Mouse (Mus musculus): ENCODE measurements at regions not wholly inside any gene's neighbourhood (a gene's known extent, or its start where the extent isn't known, plus 50 kb on each side); places are given as distances from the start of the nearest gene placed in this dataset.

- H3K27me3 ChIP-seq (ENCODE audit: control insufficient read depth in 1 of 2, insufficient read depth in 2 of 2, low read length in 2 of 2), result no peaks in the 10 kb centered on the region
- H3K9me3 ChIP-seq (replicated peaks; ENCODE audit: insufficient read depth, low read length), result no peaks in the 10 kb centered on the region
- H3K4me1 ChIP-seq (ENCODE audit: control insufficient read depth in 1 of 2, insufficient read depth in 2 of 2, low read length in 2 of 2), result no peaks in the 10 kb centered on the region
- DNase-seq (ENCODE audit: low read depth, low spot score), result no peak
- H3K4me3 ChIP-seq (ENCODE audit: control insufficient read depth in 1 of 2, insufficient read depth in 1 of 2, low read depth in 2 of 2, low read length in 2 of 2), result no peak overlapping the region
- H3K79me2 ChIP-seq (ENCODE audit: control insufficient read depth, insufficient read depth, low read length, poor library complexity), result no peaks in the 10 kb centered on the region
- no peak overlapping the region for H3K9ac ChIP-seq (ENCODE audit: control insufficient read depth, low read depth, low read length, poor library complexity, severe bottlenecking)
- TF ChIP-seq POLR2AphosphoS2 (IDR thresholded peaks at IDR 0.05; ENCODE audit: low read length) (no peak), POLR2A (IDR thresholded peaks at IDR 0.05; ENCODE audit: control insufficient read depth in 1 of 2, insufficient read depth in 1 of 2, low read depth in 1 of 2, low read length in 2 of 2, poor library complexity in 1 of 2) (no peak), TBP (IDR thresholded peaks at IDR 0.05; ENCODE audit: low read depth, low read length) (no peak), MAZ (IDR thresholded peaks at IDR 0.05; ENCODE audit: low read depth, low read length) (no peak), NRF1 (IDR thresholded peaks at IDR 0.05; ENCODE audit: insufficient read depth, low read depth, low read length, poor library complexity, severe bottlenecking) (no peak), SIN3A (IDR thresholded peaks at IDR 0.05; ENCODE audit: low read length) (no peak), TAL1 (IDR thresholded peaks at IDR 0.05; ENCODE audit: low read length) (no peak)
- H3K27ac ChIP-seq (ENCODE audit: control insufficient read depth, low read depth, low read length), result no peak overlapping the region
- H3K36me3 ChIP-seq (ENCODE audit: control insufficient read depth in 1 of 2, insufficient read depth in 2 of 2, low read length in 2 of 2), result no peaks in the 10 kb centered on the region
These were observed 596.7 kb downstream of the Tlr4 start for GRCm38 (mm10) chr4:67424064-67424463.

- Histone ChIP-seq H3K79me2 (ENCODE audit: control insufficient read depth, insufficient read depth, low read length, poor library complexity) (no peaks in the 10 kb centered on the region), H3K9ac (ENCODE audit: control insufficient read depth, low read depth, low read length, poor library complexity, severe bottlenecking) (no peak overlapping the region), H3K36me3 (ENCODE audit: control insufficient read depth in 1 of 2, insufficient read depth in 2 of 2, low read length in 2 of 2) (no peaks in the 10 kb centered on the region), H3K9me3 (replicated peaks; ENCODE audit: insufficient read depth, low read length) (no peaks in the 10 kb centered on the region), H3K4me1 (ENCODE audit: control insufficient read depth in 1 of 2, insufficient read depth in 2 of 2, low read length in 2 of 2) (no peaks in the 10 kb centered on the region), H3K27ac (ENCODE audit: control insufficient read depth, low read depth, low read length) (no peak overlapping the region), H3K4me3 (ENCODE audit: control insufficient read depth in 1 of 2, insufficient read depth in 1 of 2, low read depth in 2 of 2, low read length in 2 of 2) (no peak overlapping the region), H3K27me3 (ENCODE audit: control insufficient read depth in 1 of 2, insufficient read depth in 2 of 2, low read length in 2 of 2) (no peaks in the 10 kb centered on the region)
- TF ChIP-seq MAFK (IDR thresholded peaks at IDR 0.05; ENCODE audit: borderline replicate concordance, low read depth, low read length), result no peak
- TF ChIP-seq JUND (IDR thresholded peaks at IDR 0.05; ENCODE audit: low read depth, low read length), result no peak
- no peak for TF ChIP-seq CHD1 (IDR thresholded peaks at IDR 0.05; ENCODE audit: low read depth, low read length)
- no peak for DNase-seq (ENCODE audit: low read depth, low spot score)
These were observed 598.3 kb downstream of the Tlr4 start for GRCm38 (mm10) chr4:67425712-67426111.

GRCm38 (mm10) chr4:67447835-67448234 is 620.5 kb downstream of the Tlr4 start:
- DNase-seq (ENCODE audit: low read depth, low spot score), result no peak
- Histone ChIP-seq H3K9me3 (replicated peaks; ENCODE audit: insufficient read depth, low read length) (no peaks in the 10 kb centered on the region), H3K79me2 (ENCODE audit: control insufficient read depth, insufficient read depth, low read length, poor library complexity) (no peaks in the 10 kb centered on the region), H3K27ac (ENCODE audit: control insufficient read depth, low read depth, low read length) (no peak overlapping the region), H3K36me3 (ENCODE audit: control insufficient read depth in 1 of 2, insufficient read depth in 2 of 2, low read length in 2 of 2) (no peaks in the 10 kb centered on the region), H3K27me3 (ENCODE audit: control insufficient read depth in 1 of 2, insufficient read depth in 2 of 2, low read length in 2 of 2) (no peaks in the 10 kb centered on the region), H3K4me1 (ENCODE audit: control insufficient read depth in 1 of 2, insufficient read depth in 2 of 2, low read length in 2 of 2) (no peaks in the 10 kb centered on the region), H3K9ac (ENCODE audit: control insufficient read depth, low read depth, low read length, poor library complexity, severe bottlenecking) (no peak overlapping the region), H3K4me3 (ENCODE audit: control insufficient read depth in 1 of 2, insufficient read depth in 1 of 2, low read depth in 2 of 2, low read length in 2 of 2) (no peak overlapping the region)
- no peak for TF ChIP-seq POLR2AphosphoS2 (IDR thresholded peaks at IDR 0.05; ENCODE audit: low read length)
- no peak for TF ChIP-seq JUND (IDR thresholded peaks at IDR 0.05; ENCODE audit: low read depth, low read length)
- no peak for TF ChIP-seq CHD2 (IDR thresholded peaks at IDR 0.05; ENCODE audit: low read length)
- no peak for TF ChIP-seq HCFC1 (IDR thresholded peaks at IDR 0.05; ENCODE audit: low read depth, low read length)
- no peak for TF ChIP-seq MAX (IDR thresholded peaks at IDR 0.05; ENCODE audit: low read length)
- TF ChIP-seq MEF2A (IDR thresholded peaks at IDR 0.05; ENCODE audit: extremely low read depth, insufficient replicate concordance, low read depth, low read length, poor library complexity, severe bottlenecking), result no peak
- TF ChIP-seq ZC3H11A (IDR thresholded peaks at IDR 0.05; ENCODE audit: low read depth, low read length), result no peak
- TF ChIP-seq SMC3 (IDR thresholded peaks at IDR 0.05; ENCODE audit: low read depth, low read length), result no peak
- TF ChIP-seq MYB (IDR thresholded peaks at IDR 0.05; ENCODE audit: low read depth, low read length), result no peak
- no peak for TF ChIP-seq CHD1 (IDR thresholded peaks at IDR 0.05; ENCODE audit: low read depth, low read length)
- no peak for TF ChIP-seq ETS1 (IDR thresholded peaks at IDR 0.05; ENCODE audit: low read depth, low read length)
- TF ChIP-seq E2F4 (IDR thresholded peaks at IDR 0.05; ENCODE audit: borderline replicate concordance, low read depth, low read length), result no peak
- TF ChIP-seq TBP (IDR thresholded peaks at IDR 0.05; ENCODE audit: low read depth, low read length), result no peak
- no peak for TF ChIP-seq UBTF (IDR thresholded peaks at IDR 0.05; ENCODE audit: borderline replicate concordance, insufficient read depth, low read depth, low read length)
- TF ChIP-seq ZKSCAN1 (IDR thresholded peaks at IDR 0.05; ENCODE audit: low read depth, low read length), result no peak
- TF ChIP-seq USF2 (IDR thresholded peaks at IDR 0.05; ENCODE audit: borderline replicate concordance in 1 of 2, insufficient read depth in 1 of 2, low read depth in 1 of 2, low read length in 2 of 2), result no peak
- TF ChIP-seq EP300 (IDR thresholded peaks at IDR 0.05; ENCODE audit: low read depth in 1 of 2, low read length in 2 of 2), result no peak
- no peak for TF ChIP-seq GATA1 (IDR thresholded peaks at IDR 0.05; ENCODE audit: low read depth, low read length)
- TF ChIP-seq BHLHE40 (IDR thresholded peaks at IDR 0.05; ENCODE audit: borderline replicate concordance, low read depth, low read length), result no peak

Measured in MEL (cell line).